20 mouse cellular contexts compared by ENCODE assay signal in the genomic region with DNA sequence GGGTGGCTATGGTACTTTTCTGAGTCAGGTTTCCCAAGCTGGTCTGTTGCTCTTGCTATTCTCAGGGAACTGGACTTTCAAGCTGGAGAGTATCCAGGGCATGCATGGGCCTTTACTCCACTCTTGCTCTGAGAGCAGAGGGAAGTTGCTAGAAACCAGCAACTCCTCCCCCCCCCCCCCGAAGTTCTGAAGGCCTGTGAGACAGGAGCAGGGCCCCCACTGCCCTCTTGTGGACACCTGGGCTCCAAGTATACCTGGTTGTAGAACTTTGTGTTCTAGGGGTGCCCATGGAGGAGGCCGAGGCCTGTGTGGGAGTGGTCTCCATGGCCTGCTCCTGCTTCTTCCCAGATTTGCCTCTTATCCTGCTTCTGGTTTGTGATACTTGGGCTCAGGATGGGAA.
A peak's percentile ranks its signal among the peaks of the same experiment; 100 is the strongest.
DNase-seq lines count a peak whose midpoint lies in the region; TF ChIP-seq lines count a peak whose summit lies in the region.
"Had no signal": no experiment of that assay in that cellular context is flagged by ENCODE, and none has a peak within 500 bp of the region (broad histone marks: within the 10 kb centered on the region; RNA-seq: fewer than 3 reads in every experiment).

No protein-coding gene starts in this region.

- TF ChIP-seq CTCF in lung, adult 2 months (IDR thresholded peaks at IDR 0.05; ENCODE audit: insufficient read depth, low read length) = no peak
- peak; percentile 28; the same call in 1 of the 2 replicates for TF ChIP-seq CTCF in bone marrow, adult 2 months (IDR thresholded peaks at IDR 0.05; ENCODE audit: control insufficient read depth, insufficient read depth, low read length)

- H3K36me3 ChIP-seq in limb, embryonic 10.5 days = no peaks in the 10 kb centered on the region
- H3K36me3 ChIP-seq: heart, embryonic 15.5 days; hindbrain, embryonic 13.5 days; limb, embryonic 12.5 days; midbrain, embryonic 10.5 days had no signal

- WGBS in lung, adult 2 months = 56% methylated on average over 2 of the region's 2 CpGs
- 49% methylated on average over 2 of the region's 2 CpGs for WGBS in bone marrow, adult 2 months
- WGBS in limb, embryonic 10.5 days = 76% methylated on average over 2 of the region's 2 CpGs

- no peaks in the 10 kb centered on the region for H3K9me3 ChIP-seq in limb, embryonic 10.5 days (replicated peaks)
- H3K9me3 ChIP-seq: heart, embryonic 15.5 days; hindbrain, embryonic 13.5 days; limb, embryonic 12.5 days; midbrain, embryonic 10.5 days had no signal

- no peak for TF ChIP-seq POLR2A in lung, adult 2 months (IDR thresholded peaks at IDR 0.05; ENCODE audit: borderline replicate concordance, extremely low read depth, low read depth, low read length)
- TF ChIP-seq POLR2A in bone marrow, adult 2 months (IDR thresholded peaks at IDR 0.05; ENCODE audit: borderline replicate concordance, control insufficient read depth, low read depth, low read length) = no peak

- H3K4me3 ChIP-seq in lung, adult 2 months (replicated peaks; ENCODE audit: extremely low read depth, low read depth, low read length) = no peak overlapping the region
- H3K4me3 ChIP-seq in bone marrow, adult 2 months (replicated peaks; ENCODE audit: control insufficient read depth, low read depth, low read length) = no peak overlapping the region
- H3K4me3 ChIP-seq in limb, embryonic 10.5 days = no peak overlapping the region
- H3K4me3 ChIP-seq: heart, embryonic 15.5 days; hindbrain, embryonic 13.5 days; limb, embryonic 12.5 days; midbrain, embryonic 10.5 days had no signal

- no peaks in the 10 kb centered on the region for H3K27me3 ChIP-seq in limb, embryonic 10.5 days (ENCODE audit: low read depth, poor library complexity, severe bottlenecking)
- H3K27me3 ChIP-seq: heart, embryonic 15.5 days; hindbrain, embryonic 13.5 days; limb, embryonic 12.5 days had no signal

- no peak overlapping the region for H3K27ac ChIP-seq in bone marrow, adult 2 months (ENCODE audit: control insufficient read depth, insufficient read depth, low read depth, low read length, poor library complexity)
- H3K27ac ChIP-seq in limb, embryonic 10.5 days = no peak overlapping the region
- H3K27ac ChIP-seq: heart, embryonic 15.5 days; hindbrain, embryonic 13.5 days; limb, embryonic 12.5 days; macrophage; midbrain, embryonic 10.5 days; stomach, postnatal 0 days had no signal

- H3K4me1 ChIP-seq in lung, adult 2 months (ENCODE audit: control insufficient read depth, insufficient read depth, low read length) = no peaks in the 10 kb centered on the region
- no peaks in the 10 kb centered on the region for H3K4me1 ChIP-seq in bone marrow, adult 2 months (ENCODE audit: control insufficient read depth, insufficient read depth, low read length)
- no peaks in the 10 kb centered on the region for H3K4me1 ChIP-seq in limb, embryonic 10.5 days
- H3K4me1 ChIP-seq: heart, embryonic 15.5 days; hindbrain, embryonic 13.5 days; limb, embryonic 12.5 days; midbrain, embryonic 10.5 days had no signal

- DNase-seq in lung, postnatal 36 days = peak; percentile 46
- no peak for DNase-seq in lung, adult 2 months
- peak; percentile 80 to 83 for DNase-seq in B cell, adult 2 months
- DNase-seq in spleen, postnatal 4 days (ENCODE audit: low spot score in 2 of 2) = peak; percentile 61 to 77
- no peak for DNase-seq in kidney, postnatal 4 days
- DNase-seq in limb, embryonic 10.5 days (ENCODE audit: low spot score) = no peak
- DNase-seq: adrenal gland, postnatal 25 days; cerebellum, adult 9-10 months; heart, postnatal 36 days; kidney, adult 18-20 months; layer of hippocampus, postnatal 36 days; lung, embryonic 14.5 days; right cerebral cortex, adult 18-20 months had no signal

Comparison
In these comparisons a context has a peak if more than half of its experiments do, and no peak if none do; other contexts are left out.
1. DNase-seq: peak in lung, postnatal 36 days (single experiment), B cell, adult 2 months (2 of 2) and spleen, postnatal 4 days (2 of 2); none in lung, adult 2 months (single experiment), kidney, postnatal 4 days (0 of 2) and limb, embryonic 10.5 days (single experiment).